Mouse (Mus musculus): ENCODE measurements around the gene Tril. TPM values are rescaled to one million over a fixed set of nuclear protein-coding genes. Genes with fewer than 3 reads are reported as not detected.
A peak's percentile ranks its signal among the peaks of the same experiment; 100 is the strongest.

The Tril gene
- polyA plus RNA-seq, 1 experiment: not detected

GRCm38 (mm10) chr6:53801893-53802286 lies 18.7 kb downstream of the Tril start:
- TF ChIP-seq CTCF (IDR thresholded peaks at IDR 0.05; ENCODE audit: control insufficient read depth, insufficient read depth, low read length) (no peak), POLR2A (IDR thresholded peaks at IDR 0.05; ENCODE audit: borderline replicate concordance, control insufficient read depth, low read depth, low read length) (no peak)
- Histone ChIP-seq H3K4me3 (replicated peaks; ENCODE audit: control insufficient read depth, low read depth, low read length) (no peak overlapping the region), H3K4me1 (ENCODE audit: control insufficient read depth, insufficient read depth, low read length) (no peaks in the 10 kb centered on the region), H3K27ac (ENCODE audit: control insufficient read depth, insufficient read depth, low read depth, low read length, poor library complexity) (no peak overlapping the region)
- WGBS: 64% methylated on average over 5 of the region's 5 CpGs

GRCm38 (mm10) chr6:53801269-53801892 lies 19.2 kb downstream of the Tril start:
- no peaks in the 10 kb centered on the region for H3K4me1 ChIP-seq (ENCODE audit: control insufficient read depth, insufficient read depth, low read length)
- no peak overlapping the region for H3K4me3 ChIP-seq (replicated peaks; ENCODE audit: control insufficient read depth, low read depth, low read length)
- 58% methylated on average over 4 of the region's 4 CpGs for WGBS
- H3K27ac ChIP-seq (ENCODE audit: control insufficient read depth, insufficient read depth, low read depth, low read length, poor library complexity): no peak overlapping the region
- TF ChIP-seq CTCF (IDR thresholded peaks at IDR 0.05; ENCODE audit: control insufficient read depth, insufficient read depth, low read length) (no peak), POLR2A (IDR thresholded peaks at IDR 0.05; ENCODE audit: borderline replicate concordance, control insufficient read depth, low read depth, low read length) (no peak)

- Histone ChIP-seq H3K27ac (ENCODE audit: control insufficient read depth, insufficient read depth, low read depth, low read length, poor library complexity) (no peak overlapping the region), H3K4me1 (ENCODE audit: control insufficient read depth, insufficient read depth, low read length) (no peaks in the 10 kb centered on the region), H3K4me3 (replicated peaks; ENCODE audit: control insufficient read depth, low read depth, low read length) (no peak overlapping the region)
- no peak for TF ChIP-seq CTCF (IDR thresholded peaks at IDR 0.05; ENCODE audit: control insufficient read depth, insufficient read depth, low read length)
- TF ChIP-seq POLR2A (IDR thresholded peaks at IDR 0.05; ENCODE audit: borderline replicate concordance, control insufficient read depth, low read depth, low read length): no peak
- 81% methylated on average over 3 of the region's 3 CpGs for WGBS
Observed at GRCm38 (mm10) chr6:53798865-53799264, 21.8 kb downstream of the Tril start.

GRCm38 (mm10) chr6:53796835-53797234 lies 23.8 kb downstream of the Tril start:
- TF ChIP-seq POLR2A (IDR thresholded peaks at IDR 0.05; ENCODE audit: borderline replicate concordance, control insufficient read depth, low read depth, low read length): no peak
- no peak for TF ChIP-seq CTCF (IDR thresholded peaks at IDR 0.05; ENCODE audit: control insufficient read depth, insufficient read depth, low read length)
- Histone ChIP-seq H3K4me1 (ENCODE audit: control insufficient read depth, insufficient read depth, low read length) (no peaks in the 10 kb centered on the region), H3K27ac (ENCODE audit: control insufficient read depth, insufficient read depth, low read depth, low read length, poor library complexity) (no peak overlapping the region), H3K4me3 (replicated peaks; ENCODE audit: control insufficient read depth, low read depth, low read length) (no peak overlapping the region)
- WGBS: 80% methylated on average over 3 of the region's 3 CpGs

GRCm38 (mm10) chr6:53795788-53796187 lies 24.8 kb downstream of the Tril start:
- H3K4me1 ChIP-seq (ENCODE audit: control insufficient read depth, insufficient read depth, low read length): no peaks in the 10 kb centered on the region
- TF ChIP-seq CTCF (IDR thresholded peaks at IDR 0.05; ENCODE audit: control insufficient read depth, insufficient read depth, low read length) (peak; percentile 20; the same call in 1 of the 2 replicates), POLR2A (IDR thresholded peaks at IDR 0.05; ENCODE audit: borderline replicate concordance, control insufficient read depth, low read depth, low read length) (no peak)
- no peak overlapping the region for H3K4me3 ChIP-seq (replicated peaks; ENCODE audit: control insufficient read depth, low read depth, low read length)
- no peak overlapping the region for H3K27ac ChIP-seq (ENCODE audit: control insufficient read depth, insufficient read depth, low read depth, low read length, poor library complexity)
- WGBS: 20% methylated on average over 5 of the region's 5 CpGs

- Histone ChIP-seq H3K27ac (ENCODE audit: control insufficient read depth, insufficient read depth, low read depth, low read length, poor library complexity) (no peak overlapping the region), H3K4me1 (ENCODE audit: control insufficient read depth, insufficient read depth, low read length) (no peaks in the 10 kb centered on the region), H3K4me3 (replicated peaks; ENCODE audit: control insufficient read depth, low read depth, low read length) (no peak overlapping the region)
- WGBS: 44% methylated on average over 11 of the region's 11 CpGs
- no peak for TF ChIP-seq POLR2A (IDR thresholded peaks at IDR 0.05; ENCODE audit: borderline replicate concordance, control insufficient read depth, low read depth, low read length)
- TF ChIP-seq CTCF (IDR thresholded peaks at IDR 0.05; ENCODE audit: control insufficient read depth, insufficient read depth, low read length): no peak
Observed at GRCm38 (mm10) chr6:53795078-53795477, 25.6 kb downstream of the Tril start.

- WGBS: 14% methylated on average over 17 of the region's 17 CpGs
- no peak overlapping the region for H3K4me3 ChIP-seq (replicated peaks; ENCODE audit: control insufficient read depth, low read depth, low read length)
- H3K27ac ChIP-seq (ENCODE audit: control insufficient read depth, insufficient read depth, low read depth, low read length, poor library complexity): no peak overlapping the region
- TF ChIP-seq CTCF (IDR thresholded peaks at IDR 0.05; ENCODE audit: control insufficient read depth, insufficient read depth, low read length) (peak; percentile 44; the same call in 1 of the 2 replicates), POLR2A (IDR thresholded peaks at IDR 0.05; ENCODE audit: borderline replicate concordance, control insufficient read depth, low read depth, low read length) (no peak)
- no peaks in the 10 kb centered on the region for H3K4me1 ChIP-seq (ENCODE audit: control insufficient read depth, insufficient read depth, low read length)
Observed at GRCm38 (mm10) chr6:53794323-53794971, 26.2 kb downstream of the Tril start.

GRCm38 (mm10) chr6:53782880-53783539 lies 37.6 kb downstream of the Tril start:
- WGBS: 41% methylated on average over 16 of the region's 16 CpGs
- no peak overlapping the region for H3K4me3 ChIP-seq (replicated peaks; ENCODE audit: control insufficient read depth, low read depth, low read length)
- TF ChIP-seq POLR2A (IDR thresholded peaks at IDR 0.05; ENCODE audit: borderline replicate concordance, control insufficient read depth, low read depth, low read length) (no peak), CTCF (IDR thresholded peaks at IDR 0.05; ENCODE audit: control insufficient read depth, insufficient read depth, low read length) (peak; percentile 46)
- no peaks in the 10 kb centered on the region for H3K4me1 ChIP-seq (ENCODE audit: control insufficient read depth, insufficient read depth, low read length)
- H3K27ac ChIP-seq (ENCODE audit: control insufficient read depth, insufficient read depth, low read depth, low read length, poor library complexity): no peak overlapping the region

Measured in bone marrow, adult 2 months (tissue).